Mouse (Mus musculus): ENCODE results near the gene Cdca7l. TPM values are rescaled to one million over a fixed set of nuclear protein-coding genes. Genes with fewer than 3 reads are reported as not detected.

Cdca7l gene
- total and polyA plus RNA-seq, 3 experiments = 0.10 to 0.23 (median 0.16) TPM

- Histone ChIP-seq H3K4me3 (no peak overlapping the region), H3K79me2 (replicated peaks; ENCODE audit: control insufficient read depth, insufficient read depth, low read length) (no peaks in the 10 kb centered on the region), H3K27ac (no peak overlapping the region), H3K4me1 (ENCODE audit: control insufficient read depth, insufficient read depth, low read length) (no peaks in the 10 kb centered on the region), H3K9ac (ENCODE audit: low read depth, low read length) (no peak overlapping the region), H3K27me3 (ENCODE audit: control insufficient read depth, insufficient read depth, low read length) (no peaks in the 10 kb centered on the region), H3K36me3 (ENCODE audit: control insufficient read depth, insufficient read depth, low read length) (no peaks in the 10 kb centered on the region)
- TF ChIP-seq EP300 (IDR thresholded peaks at IDR 0.05; ENCODE audit: insufficient read depth, low read depth, low read length) (no peak), POLR2A (IDR thresholded peaks at IDR 0.05; ENCODE audit: insufficient read depth, low read depth, low read length) (no peak), CTCF (IDR thresholded peaks at IDR 0.05) (no peak)
- intact Hi-C loops (cut with DNase I) = no loop called here
- 74% methylated on average over 4 of the region's 4 CpGs for WGBS
- no peak for DNase-seq
These were observed 1.5 kb downstream of the Cdca7l start for GRCm38 (mm10) chr12:117805576-117805975.

GRCm38 (mm10) chr12:117806007-117806451 lies 1.9 kb downstream of the Cdca7l start:
- Histone ChIP-seq H3K79me2 (replicated peaks; ENCODE audit: control insufficient read depth, insufficient read depth, low read length) (no peaks in the 10 kb centered on the region), H3K27ac (no peak overlapping the region), H3K4me1 (ENCODE audit: control insufficient read depth, insufficient read depth, low read length) (no peaks in the 10 kb centered on the region), H3K4me3 (no peak overlapping the region), H3K27me3 (ENCODE audit: control insufficient read depth, insufficient read depth, low read length) (no peaks in the 10 kb centered on the region), H3K36me3 (ENCODE audit: control insufficient read depth, insufficient read depth, low read length) (no peaks in the 10 kb centered on the region), H3K9ac (ENCODE audit: low read depth, low read length) (no peak overlapping the region)
- TF ChIP-seq POLR2A (IDR thresholded peaks at IDR 0.05; ENCODE audit: insufficient read depth, low read depth, low read length) (no peak), EP300 (IDR thresholded peaks at IDR 0.05; ENCODE audit: insufficient read depth, low read depth, low read length) (no peak), CTCF (IDR thresholded peaks at IDR 0.05) (no peak)
- 66% methylated on average over 12 of the region's 12 CpGs for WGBS
- no peak for DNase-seq
- intact Hi-C loops (cut with DNase I) = no loop called here

- intact Hi-C loops (cut with DNase I) = no loop called here
- no peak for TF ChIP-seq POLR2A (IDR thresholded peaks at IDR 0.05; ENCODE audit: insufficient read depth, low read depth, low read length)
- no peak for TF ChIP-seq CTCF (IDR thresholded peaks at IDR 0.05)
- TF ChIP-seq EP300 (IDR thresholded peaks at IDR 0.05; ENCODE audit: insufficient read depth, low read depth, low read length) = no peak
- WGBS = 85% methylated on average over 4 of the region's 4 CpGs
These were observed 2.4 kb downstream of the Cdca7l start for GRCm38 (mm10) chr12:117806470-117806869.

GRCm38 (mm10) chr12:117807637-117808036 lies 3.5 kb downstream of the Cdca7l start:
- Histone ChIP-seq H3K4me3 (no peak overlapping the region), H3K79me2 (replicated peaks; ENCODE audit: control insufficient read depth, insufficient read depth, low read length) (no peaks in the 10 kb centered on the region), H3K4me1 (ENCODE audit: control insufficient read depth, insufficient read depth, low read length) (no peaks in the 10 kb centered on the region), H3K27ac (no peak overlapping the region), H3K9ac (ENCODE audit: low read depth, low read length) (no peak overlapping the region), H3K27me3 (ENCODE audit: control insufficient read depth, insufficient read depth, low read length) (no peaks in the 10 kb centered on the region), H3K36me3 (ENCODE audit: control insufficient read depth, insufficient read depth, low read length) (no peaks in the 10 kb centered on the region)
- TF ChIP-seq CTCF (IDR thresholded peaks at IDR 0.05) (no peak), EP300 (IDR thresholded peaks at IDR 0.05; ENCODE audit: insufficient read depth, low read depth, low read length) (no peak)
- 37% methylated on average over 10 of the region's 12 CpGs for WGBS
- DNase-seq = no peak
- intact Hi-C loops (cut with DNase I) = no loop called here

More at GRCm38 (mm10) chr12:117806470-117806869, 2.4 kb downstream of the Cdca7l start:
- Histone ChIP-seq H3K79me2 (replicated peaks; ENCODE audit: control insufficient read depth, insufficient read depth, low read length) (no peaks in the 10 kb centered on the region), H3K36me3 (ENCODE audit: control insufficient read depth, insufficient read depth, low read length) (no peaks in the 10 kb centered on the region), H3K4me3 (no peak overlapping the region), H3K9ac (ENCODE audit: low read depth, low read length) (no peak overlapping the region), H3K4me1 (ENCODE audit: control insufficient read depth, insufficient read depth, low read length) (no peaks in the 10 kb centered on the region), H3K27me3 (ENCODE audit: control insufficient read depth, insufficient read depth, low read length) (no peaks in the 10 kb centered on the region), H3K27ac (no peak overlapping the region)
- no peak for DNase-seq

GRCm38 (mm10) chr12:117808355-117809326 lies 4.6 kb downstream of the Cdca7l start:
- DNase-seq = no peak
- TF ChIP-seq CTCF (IDR thresholded peaks at IDR 0.05) (no peak), POLR2A (IDR thresholded peaks at IDR 0.05; ENCODE audit: insufficient read depth, low read depth, low read length) (no peak), EP300 (IDR thresholded peaks at IDR 0.05; ENCODE audit: insufficient read depth, low read depth, low read length) (no peak)
- WGBS = 68% methylated on average over 17 of the region's 17 CpGs
- H3K4me3 ChIP-seq = no peak overlapping the region
- no peak overlapping the region for H3K9ac ChIP-seq (ENCODE audit: low read depth, low read length)
- H3K27ac ChIP-seq = no peak overlapping the region
- H3K4me1 ChIP-seq (ENCODE audit: control insufficient read depth, insufficient read depth, low read length) = no peaks in the 10 kb centered on the region
- H3K27me3 ChIP-seq (ENCODE audit: control insufficient read depth, insufficient read depth, low read length) = no peaks in the 10 kb centered on the region
- H3K36me3 ChIP-seq (ENCODE audit: control insufficient read depth, insufficient read depth, low read length) = no peaks in the 10 kb centered on the region
- no peaks in the 10 kb centered on the region for H3K79me2 ChIP-seq (replicated peaks; ENCODE audit: control insufficient read depth, insufficient read depth, low read length)
- intact Hi-C loops (cut with DNase I) = no loop called here

Measured in heart, adult 2 months (tissue).